Comparison of ENCODE assay signal across 46 mouse cellular contexts in genomic region chr19:12708986-12709385, GRCm38 (mm10). TPM values are rescaled to one million over a fixed set of nuclear protein-coding genes. Genes with fewer than 3 reads are reported as not detected.
"Had no signal": no experiment of that assay in that cellular context is flagged by ENCODE, and none has a peak within 500 bp of the region (broad histone marks: within the 10 kb centered on the region; RNA-seq: fewer than 3 reads in every experiment).

No protein-coding gene starts in this region.

- H3K36me3 ChIP-seq: limb, embryonic 10.5 days; limb, embryonic 12.5 days; limb, embryonic 13.5 days; limb, embryonic 15.5 days; liver, embryonic 12.5 days; liver, embryonic 13.5 days; liver, embryonic 15.5 days; lung, embryonic 15.5 days; midbrain, embryonic 10.5 days; midbrain, embryonic 12.5 days; midbrain, embryonic 13.5 days; midbrain, embryonic 15.5 days had no signal

- DNase-seq: left cerebral cortex, postnatal 4 days; liver; liver, embryonic 13.5 days; liver, postnatal 0 days; lung, adult 18-20 months; lung, adult 2 months; lung, embryonic 14.5 days; lung, postnatal 10 days; lung, postnatal 14 days; lung, postnatal 36 days; lung, postnatal 4 days; midbrain, embryonic 14.5 days had no signal

- H3K27ac ChIP-seq: limb, embryonic 10.5 days; limb, embryonic 12.5 days; limb, embryonic 13.5 days; limb, embryonic 15.5 days; liver, embryonic 12.5 days; liver, embryonic 13.5 days; liver, embryonic 14.5 days; liver, embryonic 15.5 days; lung, embryonic 15.5 days; macrophage; midbrain, embryonic 10.5 days; midbrain, embryonic 12.5 days; midbrain, embryonic 13.5 days; midbrain, embryonic 15.5 days had no signal

- H3K4me3 ChIP-seq: limb, embryonic 10.5 days; limb, embryonic 12.5 days; limb, embryonic 13.5 days; limb, embryonic 15.5 days; liver, embryonic 12.5 days; liver, embryonic 13.5 days; liver, embryonic 15.5 days; lung, embryonic 15.5 days; megakaryocyte, embryonic 14.5 days; midbrain, embryonic 10.5 days; midbrain, embryonic 12.5 days; midbrain, embryonic 13.5 days; midbrain, embryonic 15.5 days; myocyte had no signal

- H3K27me3 ChIP-seq: limb, embryonic 12.5 days; limb, embryonic 13.5 days; limb, embryonic 15.5 days; liver, embryonic 12.5 days; liver, embryonic 13.5 days; liver, embryonic 15.5 days; lung, embryonic 15.5 days; megakaryocyte, embryonic 14.5 days; midbrain, embryonic 12.5 days; midbrain, embryonic 13.5 days; midbrain, embryonic 15.5 days had no signal

- H3K9me3 ChIP-seq: limb, embryonic 10.5 days; limb, embryonic 12.5 days; limb, embryonic 13.5 days; limb, embryonic 15.5 days; liver, embryonic 12.5 days; liver, embryonic 13.5 days; liver, embryonic 15.5 days; lung, embryonic 15.5 days; megakaryocyte, embryonic 14.5 days; midbrain, embryonic 10.5 days; midbrain, embryonic 12.5 days; midbrain, embryonic 13.5 days; midbrain, embryonic 15.5 days had no signal

- H3K9ac ChIP-seq: limb, embryonic 12.5 days; limb, embryonic 13.5 days; limb, embryonic 15.5 days; liver, embryonic 12.5 days; liver, embryonic 13.5 days; liver, embryonic 14.5 days; liver, embryonic 15.5 days; liver, postnatal 0 days; lung, embryonic 14.5 days; lung, embryonic 15.5 days; midbrain, embryonic 12.5 days; midbrain, embryonic 13.5 days; midbrain, embryonic 15.5 days had no signal

- ATAC-seq: liver, embryonic 12.5 days; lung, postnatal 0 days; midbrain, embryonic 13.5 days; midbrain, embryonic 15.5 days; midbrain, embryonic 16.5 days had no signal

- H3K4me1 ChIP-seq: limb, embryonic 10.5 days; limb, embryonic 12.5 days; limb, embryonic 13.5 days; limb, embryonic 15.5 days; liver, embryonic 12.5 days; liver, embryonic 13.5 days; liver, embryonic 15.5 days; lung, embryonic 15.5 days; megakaryocyte, embryonic 14.5 days; midbrain, embryonic 10.5 days; midbrain, embryonic 12.5 days; midbrain, embryonic 13.5 days; midbrain, embryonic 15.5 days had no signal

- H3K4me2 ChIP-seq: limb, embryonic 12.5 days; limb, embryonic 13.5 days; limb, embryonic 15.5 days; liver, embryonic 11.5 days; liver, embryonic 12.5 days; liver, embryonic 13.5 days; liver, embryonic 15.5 days; lung, embryonic 14.5 days; lung, embryonic 15.5 days; midbrain, embryonic 11.5 days; midbrain, embryonic 12.5 days; midbrain, embryonic 13.5 days; midbrain, embryonic 15.5 days had no signal

RNA-seq across cellular contexts. Expression of gene Keg1, which starts 13.4 kb away (rescaled TPM):
- total RNA-seq: left cerebral cortex, postnatal 10 days; left cerebral cortex, postnatal 14 days; left cerebral cortex, postnatal 25 days; left cerebral cortex, postnatal 36 days; left cerebral cortex, postnatal 4 days; megakaryocyte progenitor cell, adult 5-6 weeks; megakaryocyte, adult 5-6 weeks; megakaryocyte-erythroid progenitor cell, adult 5-6 weeks; midbrain, postnatal 0 days; monocyte, adult 5-6 weeks had no signal
- polyA plus RNA-seq: limb, embryonic 10.5 days; limb, embryonic 11.5 days; limb, embryonic 12.5 days; limb, embryonic 13.5 days; limb, embryonic 14.5 days; limb, embryonic 15.5 days; lung, embryonic 14.5 days; lung, embryonic 16.5 days; lung, postnatal 0 days; macrophage; midbrain, embryonic 10.5 days; midbrain, embryonic 11.5 days; midbrain, embryonic 12.5 days; midbrain, embryonic 13.5 days; midbrain, embryonic 14.5 days; midbrain, embryonic 15.5 days; midbrain, embryonic 16.5 days; midbrain, postnatal 0 days; myocyte; neural tube, embryonic 11.5 days had no signal

RNA-seq across cellular contexts. Expression of gene Olfr1443, which starts 31.1 kb away (rescaled TPM):
- total RNA-seq: left cerebral cortex, postnatal 10 days; left cerebral cortex, postnatal 14 days; left cerebral cortex, postnatal 25 days; left cerebral cortex, postnatal 36 days; left cerebral cortex, postnatal 4 days; megakaryocyte progenitor cell, adult 5-6 weeks; megakaryocyte, adult 5-6 weeks; megakaryocyte-erythroid progenitor cell, adult 5-6 weeks; midbrain, postnatal 0 days; monocyte, adult 5-6 weeks had no signal
- polyA plus RNA-seq: limb, embryonic 10.5 days; limb, embryonic 11.5 days; limb, embryonic 12.5 days; limb, embryonic 13.5 days; limb, embryonic 14.5 days; limb, embryonic 15.5 days; liver, embryonic 11.5 days; liver, embryonic 12.5 days; liver, embryonic 13.5 days; liver, embryonic 14.5 days; liver, embryonic 15.5 days; liver, embryonic 16.5 days; liver, postnatal 0 days; lung, adult 2 months; lung, embryonic 14.5 days; lung, embryonic 15.5 days; lung, embryonic 16.5 days; lung, postnatal 0 days; macrophage; midbrain, embryonic 10.5 days; midbrain, embryonic 11.5 days; midbrain, embryonic 12.5 days; midbrain, embryonic 13.5 days; midbrain, embryonic 14.5 days; midbrain, embryonic 15.5 days; midbrain, embryonic 16.5 days; midbrain, postnatal 0 days; myocyte; neural tube, embryonic 11.5 days had no signal

RNA-seq across cellular contexts. Expression of gene Olfr1442, which starts 38.7 kb away (rescaled TPM):
- total RNA-seq: left cerebral cortex, postnatal 10 days; left cerebral cortex, postnatal 14 days; left cerebral cortex, postnatal 25 days; left cerebral cortex, postnatal 36 days; left cerebral cortex, postnatal 4 days; megakaryocyte progenitor cell, adult 5-6 weeks; megakaryocyte, adult 5-6 weeks; megakaryocyte-erythroid progenitor cell, adult 5-6 weeks; midbrain, postnatal 0 days; monocyte, adult 5-6 weeks had no signal
- polyA plus RNA-seq: limb, embryonic 10.5 days; limb, embryonic 11.5 days; limb, embryonic 12.5 days; limb, embryonic 13.5 days; limb, embryonic 14.5 days; limb, embryonic 15.5 days; liver, adult 2 months; liver, embryonic 11.5 days; liver, embryonic 12.5 days; liver, embryonic 13.5 days; liver, embryonic 14.5 days; liver, embryonic 15.5 days; liver, embryonic 16.5 days; liver, postnatal 0 days; lung, adult 2 months; lung, embryonic 14.5 days; lung, embryonic 15.5 days; lung, embryonic 16.5 days; lung, postnatal 0 days; macrophage; midbrain, embryonic 10.5 days; midbrain, embryonic 11.5 days; midbrain, embryonic 12.5 days; midbrain, embryonic 13.5 days; midbrain, embryonic 14.5 days; midbrain, embryonic 15.5 days; midbrain, embryonic 16.5 days; midbrain, postnatal 0 days; myocyte; neural tube, embryonic 11.5 days had no signal

RNA-seq across cellular contexts. Expression of gene Cntf, which starts 56.4 kb away (rescaled TPM):
- polyA plus RNA-seq: midbrain, embryonic 14.5 days had no signal
